25 mouse cellular contexts compared by ENCODE assay signal in genomic region chr16:17977840-17978239, GRCm38 (mm10). TPM values are rescaled to one million over a fixed set of nuclear protein-coding genes. Genes with fewer than 3 reads are reported as not detected.
"Had no signal": no experiment of that assay in that cellular context is flagged by ENCODE, and none has a peak within 500 bp of the region (broad histone marks: within the 10 kb centered on the region; RNA-seq: fewer than 3 reads in every experiment).

No protein-coding gene starts in this region.

RNA-seq across cellular contexts. Expression of gene Vpreb2, which starts 2.4 kb away (rescaled TPM):
- polyA plus RNA-seq: heart, embryonic 12.5 days; heart, embryonic 13.5 days; heart, embryonic 14.5 days; heart, embryonic 15.5 days; heart, embryonic 16.5 days; heart, postnatal 0 days; hindbrain, embryonic 10.5 days; hindbrain, embryonic 11.5 days; hindbrain, embryonic 12.5 days; hindbrain, embryonic 13.5 days; hindbrain, embryonic 14.5 days; hindbrain, embryonic 15.5 days; hindbrain, embryonic 16.5 days; hindbrain, postnatal 0 days; inflammation-experienced regulatory T-cells, adult 6 months; intestine, embryonic 14.5 days; intestine, embryonic 15.5 days; intestine, embryonic 16.5 days; intestine, postnatal 0 days; kidney, adult 2 months; kidney, embryonic 14.5 days; kidney, embryonic 15.5 days; kidney, embryonic 16.5 days; kidney, postnatal 0 days; large intestine, adult 2 months had no signal
